Mouse (Mus musculus) liver, embryonic 11.5 days (tissue): ENCODE measurements around the gene Pigc. TPM values are rescaled to one million over a fixed set of nuclear protein-coding genes. Genes with fewer than 3 reads are reported as not detected.

Source experiments
- ATAC-seq: fragments of 200-750 bp; cut with Nextera tagmentation; replicated peaks from 2 replicates; pipeline ENCODE4 v1.8.0; 2017; ENCODE audit warnings: moderate number of reproducible peaks, mild to moderate bottlenecking, moderate TSS enrichment, moderate library complexity; ENCODE audit not compliant: low FRiP score
- DNase-seq: peaks from one replicate; pipeline ENCODE4 v3.0.0-alpha.2; 2017; ENCODE audit warnings: low spot score
- H3K27ac ChIP-seq: fragments of 300-500 bp; sonication (generic); 2 replicates; pipeline ENCODE4 v1.5.1; 2014; ENCODE audit warnings: mild to moderate bottlenecking, low read depth, low read length, control low read depth
- H3K27me3 ChIP-seq: fragments of 300-500 bp; sonication (generic); replicated peaks from 2 replicates; pipeline ENCODE4 v1.6.1; 2014; ENCODE audit warnings: low read length, mixed read lengths; ENCODE audit not compliant: control insufficient read depth, insufficient read depth
- H3K36me3 ChIP-seq: fragments of 300-500 bp; sonication (generic); 2 replicates; pipeline ENCODE4 v1.6.1; 2014; ENCODE audit warnings: mild to moderate bottlenecking, low read length, moderate library complexity, mixed read lengths; ENCODE audit not compliant: control insufficient read depth, insufficient read depth
- H3K4me1 ChIP-seq: fragments of 300-500 bp; sonication (generic); replicated peaks from 2 replicates; pipeline ENCODE4 v1.6.1; 2014; ENCODE audit warnings: low read length, mixed read lengths; ENCODE audit not compliant: control insufficient read depth, insufficient read depth
- H3K4me2 ChIP-seq: fragments of 300-500 bp; sonication (generic); 2 replicates; pipeline ENCODE4 v1.6.1; 2014; ENCODE audit warnings: mild to moderate bottlenecking, control low read depth, moderate library complexity
- H3K4me3 ChIP-seq: fragments of 300-500 bp; sonication (generic); 2 replicates; pipeline ENCODE4 v1.5.1; 2014; ENCODE audit warnings: low read depth, low read length, control low read depth
- H3K9ac ChIP-seq: fragments of 300-500 bp; sonication (generic); 2 replicates; pipeline ENCODE4 v1.6.1; 2014; ENCODE audit warnings: low read depth, low read length, control low read depth
- H3K9me3 ChIP-seq: fragments of 300-500 bp; sonication (generic); 2 replicates; pipeline ENCODE4 v1.6.1; 2016; ENCODE audit warnings: low read length, inconsistent platforms, mixed read lengths; ENCODE audit not compliant: control insufficient read depth
- WGBS: fragments of 180-500 bp; shearing (Covaris S2); extraction: QIAGEN DNeasy Blood & Tissue Kit; methylation state at CpG from one replicate; pipeline ENCODE4 v1.1.7; 2014; 5-methylcytosine and 5-hydroxymethylcytosine counted together
- polyA plus RNA-seq: library from polyadenylated mRNA; unstranded; fragments of >200 nt; fragmentation: Nextera tagmentation; extraction: Ambion mirVana; gene quantifications from 2 replicates; pipeline ENCODE4 v1.2.1, GENCODE M21; 2014

The Pigc gene
- polyA plus RNA-seq, 1 experiment from 2014 or later = 25.0 TPM

DNA sequence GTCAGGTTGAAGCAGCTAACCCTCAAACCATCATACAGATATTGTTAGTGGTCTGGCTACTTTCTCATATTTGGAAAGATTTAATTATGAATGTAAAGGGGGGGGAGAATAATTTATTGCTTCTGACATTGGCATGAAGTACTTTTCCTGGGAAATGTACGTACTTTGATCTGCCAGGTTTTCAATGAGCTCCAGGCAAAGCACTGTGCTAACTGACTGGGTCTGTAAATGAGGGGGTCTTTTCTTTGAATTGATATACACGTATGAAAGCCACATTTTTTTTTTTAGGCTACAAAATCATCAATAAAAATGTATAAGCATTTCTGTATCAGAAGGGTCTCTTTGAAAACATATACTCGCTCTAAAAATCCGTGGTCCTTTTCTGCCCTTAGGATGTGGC lies 51.8 kb downstream of the Pigc start:
- H3K27me3 ChIP-seq = no peaks in the 10 kb centered on the region
- 71% methylated on average over 4 of the region's 4 CpGs for WGBS
- no peak for DNase-seq
- H3K9ac ChIP-seq = no peak overlapping the region
- no peaks in the 10 kb centered on the region for H3K36me3 ChIP-seq
- no peak overlapping the region for H3K27ac ChIP-seq
- H3K9me3 ChIP-seq = no peaks in the 10 kb centered on the region
- H3K4me1 ChIP-seq = peaks cover 2% of the 10 kb centered on the region; the same call in 1 of the 2 replicates
- no peak overlapping the region for H3K4me2 ChIP-seq
- no peak for ATAC-seq
- no peak overlapping the region for H3K4me3 ChIP-seq

Other genes starting within 250 kb of the Pigc start
- not detected in 2 replicates for gene Fasl, start 180.7 kb upstream of the Pigc start, polyA plus RNA-seq
- 16.7 and 22.3 TPM in 2 replicates for gene Suco, start 92.5 kb upstream of the Pigc start, polyA plus RNA-seq
- not detected in 2 replicates for gene 4930558K02Rik, start 10.4 kb downstream of the Pigc start, polyA plus RNA-seq